Mouse (Mus musculus) lung, embryonic 15.5 days (tissue): Measurements from ENCODE around the gene Rtkn2. TPM values are rescaled to one million over a fixed set of nuclear protein-coding genes. Genes with fewer than 3 reads are reported as not detected.

Experiments used
- ATAC-seq: fragments of 200-750 bp; cut with Nextera tagmentation; 2 replicates; pipeline ENCODE4 v1.8.0; 2017; ENCODE audit warnings: moderate number of reproducible peaks, borderline replicate concordance; ENCODE audit not compliant: low FRiP score, low TSS enrichment; ENCODE audit errors: extremely low read depth
- H3K27ac ChIP-seq: fragments of 300-500 bp; sonication (generic); 2 replicates; pipeline ENCODE4 v1.5.1; 2015; ENCODE audit warnings: moderate library complexity, mild to moderate bottlenecking, inconsistent platforms
- H3K27me3 ChIP-seq: fragments of 300-500 bp; sonication (generic); 2 replicates; pipeline ENCODE4 v1.6.1; 2015; ENCODE audit warnings: inconsistent platforms
- H3K36me3 ChIP-seq: fragments of 300-500 bp; sonication (generic); 2 replicates; pipeline ENCODE4 v1.6.1; 2015; ENCODE audit warnings: inconsistent platforms
- H3K4me1 ChIP-seq: fragments of 300-500 bp; sonication (generic); 2 replicates; pipeline ENCODE4 v1.6.1; 2015; ENCODE audit warnings: inconsistent platforms
- H3K4me2 ChIP-seq: fragments of 300-500 bp; sonication (generic); 2 replicates; pipeline ENCODE4 v1.6.1; 2015; ENCODE audit warnings: inconsistent platforms, mild to moderate bottlenecking, moderate library complexity
- H3K4me3 ChIP-seq: fragments of 300-500 bp; sonication (generic); 2 replicates; pipeline ENCODE4 v1.5.1; 2015; ENCODE audit warnings: mild to moderate bottlenecking, inconsistent platforms
- H3K9ac ChIP-seq: fragments of 300-500 bp; sonication (generic); 2 replicates; pipeline ENCODE4 v1.6.1; 2015; ENCODE audit warnings: inconsistent platforms
- H3K9me3 ChIP-seq: fragments of 300-500 bp; sonication (generic); 2 replicates; pipeline ENCODE4 v1.6.1; 2016; ENCODE audit warnings: inconsistent platforms
- WGBS: fragments of 180-500 bp; shearing (Covaris S2); methylation state at CpG from one replicate; pipeline ENCODE4 v1.1.7; 2015; 5-methylcytosine and 5-hydroxymethylcytosine counted together
- polyA plus RNA-seq: library from polyadenylated mRNA; unstranded; fragments of >200 nt; fragmentation: Nextera tagmentation; extraction: Ambion mirVana; gene quantifications from 2 replicates; pipeline ENCODE4 v1.2.1, GENCODE M21; 2015

The Rtkn2 gene
- polyA plus RNA-seq, 1 experiment from 2014 or later = 16.1 TPM

DNA sequence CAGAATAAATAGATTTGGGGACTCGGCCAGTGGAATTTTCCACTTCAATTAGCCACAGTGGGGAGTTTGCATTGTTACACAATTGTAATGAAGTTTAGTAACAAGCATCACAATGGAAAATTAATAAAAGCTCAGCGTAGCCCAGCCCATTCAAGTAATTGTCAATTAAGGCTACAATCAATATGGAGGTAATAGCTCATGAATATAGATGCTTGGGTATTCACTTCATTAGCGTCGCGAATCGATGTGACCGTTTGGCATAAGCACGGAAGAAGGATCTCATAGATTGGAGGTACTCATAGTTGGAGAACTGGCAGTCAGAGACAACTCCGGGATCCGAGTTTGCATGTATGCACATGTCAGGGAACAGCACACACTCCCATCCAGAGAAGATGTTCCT, 85.2 kb downstream of the Rtkn2 start:
- WGBS = 92% methylated on average over 10 of the region's 10 CpGs
- H3K4me3 ChIP-seq = no peak overlapping the region
- no peak for ATAC-seq
- H3K4me2 ChIP-seq = no peak overlapping the region
- no peak overlapping the region for H3K27ac ChIP-seq
- no peaks in the 10 kb centered on the region for H3K27me3 ChIP-seq
- no peaks in the 10 kb centered on the region for H3K36me3 ChIP-seq
- peaks cover 12% of the 10 kb centered on the region for H3K4me1 ChIP-seq
- H3K9me3 ChIP-seq = no peaks in the 10 kb centered on the region
- H3K9ac ChIP-seq = no peak overlapping the region

DNA sequence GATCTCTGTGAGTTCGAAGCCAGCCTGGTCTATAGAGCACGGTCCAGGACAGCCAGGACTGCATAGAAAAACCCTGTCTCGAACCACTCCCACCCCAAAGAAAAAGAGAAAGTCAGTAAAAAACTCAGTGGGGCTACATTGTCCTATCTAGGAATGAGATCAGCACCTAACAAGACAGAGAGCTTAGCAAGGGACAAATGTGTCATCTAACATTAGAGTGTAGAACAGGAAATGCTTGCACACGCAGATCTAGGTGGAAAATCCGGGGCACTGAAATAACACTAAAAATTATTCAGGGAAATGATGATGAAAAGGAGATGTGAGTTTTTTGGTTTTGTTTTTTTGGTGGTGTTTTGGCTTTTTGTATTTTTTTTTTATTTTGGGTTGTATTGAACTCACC, 86.8 kb downstream of the Rtkn2 start:
- Histone ChIP-seq H3K9ac (no peak overlapping the region), H3K9me3 (no peaks in the 10 kb centered on the region), H3K4me3 (no peak overlapping the region), H3K27ac (no peak overlapping the region), H3K4me2 (no peak overlapping the region), H3K4me1 (peaks cover 6% of the 10 kb centered on the region), H3K36me3 (no peaks in the 10 kb centered on the region), H3K27me3 (no peaks in the 10 kb centered on the region)
- ATAC-seq = no peak
- WGBS = 84% methylated on average over 5 of the region's 5 CpGs

DNA sequence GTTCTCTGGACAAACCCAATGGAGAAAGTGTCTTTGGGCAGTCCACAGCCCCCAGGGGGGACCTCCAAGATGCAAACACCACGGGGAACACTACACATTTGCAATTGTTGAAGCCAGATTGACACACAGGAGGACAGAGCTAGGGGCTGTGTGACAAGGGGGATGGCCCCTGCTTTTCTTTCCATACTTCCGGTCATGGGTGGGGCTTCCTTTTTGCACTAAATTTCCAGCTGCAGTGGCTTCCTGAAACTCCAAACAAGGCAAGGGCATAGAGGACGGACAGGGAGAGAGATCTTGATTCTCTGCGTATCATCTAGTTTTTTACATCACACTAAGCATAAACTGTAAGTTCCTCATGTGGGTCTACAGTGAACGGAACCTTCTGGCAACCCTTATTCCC, 88.6 kb downstream of the Rtkn2 start:
- Histone ChIP-seq H3K27ac (no peak overlapping the region), H3K4me1 (peaks cover 5% of the 10 kb centered on the region; the same call in 1 of the 2 replicates), H3K4me3 (no peak overlapping the region), H3K9ac (no peak overlapping the region), H3K4me2 (no peak overlapping the region), H3K27me3 (no peaks in the 10 kb centered on the region), H3K36me3 (no peaks in the 10 kb centered on the region), H3K9me3 (no peaks in the 10 kb centered on the region)
- WGBS = 66% methylated on average over 5 of the region's 5 CpGs
- ATAC-seq = no peak

DNA sequence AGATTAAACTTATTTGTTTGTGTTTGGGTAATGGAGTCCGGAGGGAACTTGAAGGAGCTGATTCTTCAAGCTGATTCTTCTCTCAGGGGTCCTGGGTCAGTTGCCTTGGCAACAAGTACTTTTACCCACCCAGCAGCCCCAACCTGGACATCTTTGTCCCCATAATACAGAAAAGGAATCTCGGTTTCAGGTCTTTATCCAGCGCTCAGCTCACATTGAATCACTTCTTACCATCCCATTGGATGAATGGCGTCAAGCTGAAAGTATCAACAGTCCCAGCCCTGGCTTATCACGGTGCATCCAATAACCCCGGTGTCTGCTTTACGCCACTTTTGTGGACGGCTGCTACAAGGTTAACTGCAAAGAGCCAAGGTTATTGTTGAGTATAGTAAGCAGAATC, 89.1 kb downstream of the Rtkn2 start:
- Histone ChIP-seq H3K4me3 (no peak overlapping the region), H3K27me3 (no peaks in the 10 kb centered on the region), H3K36me3 (no peaks in the 10 kb centered on the region), H3K9ac (no peak overlapping the region), H3K9me3 (no peaks in the 10 kb centered on the region), H3K4me2 (no peak overlapping the region), H3K4me1 (peaks cover 5% of the 10 kb centered on the region; the same call in 1 of the 2 replicates), H3K27ac (no peak overlapping the region)
- ATAC-seq = no peak
- 68% methylated on average over 8 of the region's 8 CpGs for WGBS

DNA sequence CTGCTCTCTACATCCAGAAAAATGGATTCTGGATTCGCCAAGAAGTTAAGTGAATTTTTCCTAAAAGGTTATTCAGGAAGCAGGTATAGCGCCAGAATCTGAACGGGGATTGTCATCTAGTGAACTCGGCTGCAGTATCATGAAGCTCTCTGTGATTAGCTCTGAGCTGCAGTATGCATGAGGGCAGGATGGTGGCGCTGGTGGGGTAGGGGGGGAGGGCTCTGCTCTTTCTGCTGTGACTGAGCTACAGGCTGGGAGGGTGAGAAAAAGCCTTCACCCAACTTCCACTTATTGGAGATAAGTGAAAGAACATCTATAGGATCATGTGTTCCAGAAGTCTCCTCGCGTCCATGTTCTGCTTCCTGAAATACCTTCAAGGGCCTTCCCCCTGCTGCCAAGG, 91.7 kb downstream of the Rtkn2 start:
- Histone ChIP-seq H3K27me3 (no peaks in the 10 kb centered on the region), H3K9ac (no peak overlapping the region), H3K4me3 (no peak overlapping the region), H3K4me1 (no peaks in the 10 kb centered on the region), H3K4me2 (no peak overlapping the region), H3K27ac (no peak overlapping the region), H3K9me3 (no peaks in the 10 kb centered on the region), H3K36me3 (no peaks in the 10 kb centered on the region)
- WGBS = 74% methylated on average over 7 of the region's 7 CpGs
- no peak for ATAC-seq

DNA sequence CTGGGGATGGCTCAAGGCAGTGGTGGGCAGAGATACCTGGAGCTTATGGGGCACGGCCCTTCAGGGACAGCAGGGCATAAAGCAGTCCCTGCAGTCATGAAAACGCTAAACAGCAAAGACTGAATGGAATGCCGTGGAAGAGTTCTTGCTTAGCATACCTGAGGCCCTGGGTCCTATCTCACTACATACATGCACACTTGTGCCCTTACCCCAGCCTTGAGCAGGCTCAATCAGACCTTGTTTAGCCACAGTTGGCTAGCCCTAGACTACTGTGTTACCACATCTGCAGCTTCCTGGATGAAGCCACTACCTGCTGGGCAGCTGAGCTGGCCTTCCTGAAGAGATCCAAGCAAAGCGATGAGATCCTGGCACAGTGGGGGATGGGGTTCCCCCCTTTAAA, 93.3 kb downstream of the Rtkn2 start:
- Histone ChIP-seq H3K27ac (no peak overlapping the region), H3K4me2 (no peak overlapping the region), H3K9ac (no peak overlapping the region), H3K4me1 (no peaks in the 10 kb centered on the region), H3K9me3 (no peaks in the 10 kb centered on the region), H3K36me3 (no peaks in the 10 kb centered on the region), H3K4me3 (no peak overlapping the region), H3K27me3 (no peaks in the 10 kb centered on the region)
- ATAC-seq = no peak
- WGBS = 86% methylated on average over 4 of the region's 4 CpGs

DNA sequence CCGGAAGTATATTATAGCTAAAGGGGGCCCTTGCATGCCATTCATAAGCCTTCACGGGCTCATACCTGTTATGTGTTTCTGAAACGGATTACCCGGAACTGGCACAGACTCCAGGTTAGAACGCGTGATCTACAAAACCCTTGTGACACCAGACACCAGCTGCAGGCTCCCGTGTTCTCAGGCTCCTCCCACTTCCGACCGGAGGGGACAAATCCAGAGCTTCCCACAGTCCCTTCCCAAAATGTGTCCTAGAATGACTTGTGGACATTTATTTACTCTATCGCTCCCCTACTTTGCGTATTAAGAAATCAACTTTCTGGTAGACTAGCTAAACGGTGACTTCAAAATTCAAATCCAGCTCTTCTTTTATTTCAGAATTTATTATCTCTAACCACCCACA, 94.9 kb downstream of the Rtkn2 start:
- Histone ChIP-seq H3K4me2 (no peak overlapping the region), H3K9me3 (no peaks in the 10 kb centered on the region), H3K4me1 (no peaks in the 10 kb centered on the region), H3K9ac (no peak overlapping the region), H3K27me3 (no peaks in the 10 kb centered on the region), H3K4me3 (no peak overlapping the region), H3K36me3 (no peaks in the 10 kb centered on the region), H3K27ac (no peak overlapping the region)
- 84% methylated on average over 12 of the region's 12 CpGs for WGBS
- ATAC-seq = no peak

DNA sequence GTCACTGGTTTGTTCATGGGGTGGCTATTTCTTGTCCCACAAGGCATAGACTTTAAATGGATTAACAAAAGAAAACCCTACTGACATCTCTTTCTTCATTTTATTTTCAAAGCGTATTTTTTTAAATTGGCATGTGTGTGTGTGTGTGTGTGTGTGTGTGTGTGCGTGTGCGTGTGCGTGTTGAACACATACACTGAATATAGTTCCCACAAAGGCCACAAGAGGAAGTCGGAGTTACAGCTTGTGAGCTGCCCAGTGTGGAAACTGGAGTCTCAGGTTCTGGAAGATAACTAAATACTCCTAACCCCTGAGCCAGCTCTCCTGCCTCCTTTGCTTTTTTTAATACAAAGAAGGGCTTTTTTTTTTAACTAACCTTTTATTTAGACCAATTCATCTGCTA, 95.8 kb downstream of the Rtkn2 start:
- 88% methylated on average over 5 of the region's 5 CpGs for WGBS
- H3K4me2 ChIP-seq = no peak overlapping the region
- no peak for ATAC-seq
- H3K9me3 ChIP-seq = no peaks in the 10 kb centered on the region
- no peaks in the 10 kb centered on the region for H3K4me1 ChIP-seq
- no peak overlapping the region for H3K4me3 ChIP-seq
- H3K27ac ChIP-seq = no peak overlapping the region
- no peaks in the 10 kb centered on the region for H3K27me3 ChIP-seq
- no peak overlapping the region for H3K9ac ChIP-seq
- no peaks in the 10 kb centered on the region for H3K36me3 ChIP-seq

DNA sequence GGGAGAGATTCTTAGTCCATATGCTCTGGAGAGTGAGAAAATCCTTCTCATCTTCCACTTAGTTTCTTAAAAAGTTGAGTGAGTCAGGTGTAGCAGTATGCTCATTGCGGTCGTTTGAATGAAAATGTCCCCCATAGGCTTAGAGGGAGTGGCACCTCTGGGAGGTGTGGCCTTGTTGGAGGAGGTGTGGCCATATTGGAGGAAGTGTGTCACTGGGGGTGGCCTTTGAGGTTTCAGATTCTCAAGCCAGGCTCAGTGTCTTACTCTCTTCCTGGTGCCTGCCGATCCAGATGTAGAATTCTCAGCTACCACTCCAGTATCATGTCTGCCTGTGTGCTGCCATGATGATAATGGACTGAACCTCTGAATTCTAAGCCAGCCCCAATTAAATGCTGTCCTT, 99.3 kb downstream of the Rtkn2 start:
- no peak overlapping the region for H3K27ac ChIP-seq
- no peak for ATAC-seq
- no peak overlapping the region for H3K9ac ChIP-seq
- 91% methylated on average over 3 of the region's 3 CpGs for WGBS
- no peaks in the 10 kb centered on the region for H3K36me3 ChIP-seq
- no peak overlapping the region for H3K4me2 ChIP-seq
- peaks cover 5% of the 10 kb centered on the region for H3K4me1 ChIP-seq
- no peaks in the 10 kb centered on the region for H3K27me3 ChIP-seq
- H3K4me3 ChIP-seq = no peak overlapping the region
- no peaks in the 10 kb centered on the region for H3K9me3 ChIP-seq

DNA sequence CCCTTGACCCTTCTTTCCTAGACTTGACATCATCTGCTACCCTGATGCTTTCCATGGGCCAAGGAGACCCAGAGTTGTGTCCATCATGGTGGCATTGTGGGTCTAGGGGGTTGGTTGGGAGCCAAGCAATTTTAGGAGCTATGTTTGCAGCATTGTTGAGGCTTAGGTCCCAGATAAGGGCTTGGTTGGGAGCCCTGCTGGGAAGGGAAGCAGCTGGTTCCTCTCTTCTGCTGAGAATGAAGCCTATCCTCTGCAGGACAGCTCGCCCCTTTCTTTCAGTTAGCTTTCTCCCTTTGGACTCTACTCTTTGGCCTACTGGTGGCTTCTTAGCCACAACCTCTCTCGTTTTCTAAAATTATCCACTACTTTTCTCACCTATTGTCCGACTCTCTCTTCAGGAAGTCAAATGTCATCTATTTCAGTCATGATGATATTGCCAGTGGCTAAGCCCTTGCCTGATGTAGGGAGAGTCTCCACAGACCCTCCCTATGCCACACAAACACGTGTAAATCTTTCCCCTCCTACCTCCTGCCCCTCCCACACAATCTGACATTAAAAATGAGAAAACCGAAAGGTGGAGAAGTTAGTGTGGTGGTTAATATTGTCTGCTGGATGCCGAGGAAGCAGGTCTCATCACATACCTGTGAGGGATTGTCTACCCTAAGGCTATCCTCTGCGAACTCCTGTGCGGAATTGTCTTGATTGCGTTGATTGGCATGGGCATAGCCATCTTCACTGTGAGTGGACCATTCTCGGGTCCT, 100.7 kb downstream of the Rtkn2 start:
- H3K36me3 ChIP-seq = no peaks in the 10 kb centered on the region
- 79% methylated on average over 10 of the region's 10 CpGs for WGBS
- ATAC-seq = no peak
- no peaks in the 10 kb centered on the region for H3K9me3 ChIP-seq
- H3K4me2 ChIP-seq = no peak overlapping the region
- H3K4me1 ChIP-seq = peaks cover 5% of the 10 kb centered on the region
- H3K9ac ChIP-seq = no peak overlapping the region
- H3K27ac ChIP-seq = no peak overlapping the region
- H3K27me3 ChIP-seq = no peaks in the 10 kb centered on the region
- H3K4me3 ChIP-seq = no peak overlapping the region

DNA sequence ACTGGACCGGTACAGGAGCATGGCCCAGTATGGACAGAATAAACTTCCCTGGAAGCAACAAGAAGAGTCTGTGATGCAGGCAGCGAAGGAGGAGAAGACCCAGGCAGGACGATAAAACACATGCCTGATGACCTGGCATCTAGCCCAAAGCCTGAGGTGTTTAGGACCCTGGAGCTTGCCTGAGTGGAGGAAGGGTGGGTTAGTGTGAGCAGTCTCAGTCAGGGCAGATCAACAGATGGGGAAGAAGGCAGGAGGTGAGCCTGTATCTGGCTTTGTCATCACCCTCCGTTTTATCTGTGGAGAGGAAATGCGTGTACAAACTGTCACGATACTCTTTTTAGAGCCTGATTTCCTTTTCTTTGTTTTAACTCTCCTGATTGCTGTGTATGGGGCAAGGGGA, 102.3 kb downstream of the Rtkn2 start:
- H3K4me3 ChIP-seq = no peak overlapping the region
- H3K27ac ChIP-seq = no peak overlapping the region
- 42% methylated on average over 6 of the region's 6 CpGs for WGBS
- peaks cover 5% of the 10 kb centered on the region for H3K4me1 ChIP-seq
- no peaks in the 10 kb centered on the region for H3K36me3 ChIP-seq
- no peak overlapping the region for H3K4me2 ChIP-seq
- no peaks in the 10 kb centered on the region for H3K27me3 ChIP-seq
- no peak overlapping the region for H3K9ac ChIP-seq
- no peaks in the 10 kb centered on the region for H3K9me3 ChIP-seq
- ATAC-seq = no peak

DNA sequence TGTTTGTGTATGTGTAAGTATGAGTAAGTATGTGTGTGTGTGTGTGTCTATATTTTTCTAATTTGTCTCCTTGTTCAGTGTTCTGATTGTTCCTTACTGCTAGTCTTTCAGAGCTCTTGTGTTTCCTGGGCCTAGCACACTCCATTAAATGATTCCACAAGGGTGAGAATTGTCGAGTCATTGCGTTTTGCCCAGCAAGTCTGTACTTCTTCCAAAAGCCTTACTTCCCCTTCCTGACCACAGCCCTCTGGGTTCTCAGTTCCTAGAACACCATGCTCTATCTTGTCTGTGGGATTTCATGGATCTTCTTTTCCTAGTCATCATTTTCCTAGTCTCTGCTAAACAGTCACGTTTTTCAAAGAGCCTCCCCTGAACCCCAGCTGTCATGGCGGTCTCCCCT, 106.2 kb downstream of the Rtkn2 start:
- 74% methylated on average over 4 of the region's 4 CpGs for WGBS
- ATAC-seq = no peak
- Histone ChIP-seq H3K4me2 (no peak overlapping the region), H3K36me3 (no peaks in the 10 kb centered on the region), H3K27me3 (no peaks in the 10 kb centered on the region), H3K27ac (no peak overlapping the region), H3K4me3 (no peak overlapping the region), H3K4me1 (peaks cover 16% of the 10 kb centered on the region), H3K9me3 (no peaks in the 10 kb centered on the region), H3K9ac (no peak overlapping the region)

DNA sequence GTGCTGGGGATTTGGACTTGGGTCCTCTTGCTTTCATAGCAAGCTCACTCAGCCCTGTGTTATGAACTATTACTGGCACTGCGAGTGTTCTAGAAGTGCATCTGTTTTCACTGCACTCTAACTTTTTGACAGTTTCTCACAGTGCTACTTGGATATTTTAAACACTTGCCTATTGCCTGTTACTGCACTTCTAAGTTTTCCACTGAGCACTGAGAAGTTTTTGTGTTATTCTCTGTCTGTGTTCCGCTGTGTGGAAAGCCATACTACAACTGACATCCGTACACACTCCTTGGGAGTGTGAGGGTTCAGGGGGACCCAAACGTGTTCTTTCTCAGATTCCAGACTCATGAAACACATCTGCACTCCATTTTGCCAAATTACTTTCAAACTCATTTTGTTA, 107.6 kb downstream of the Rtkn2 start:
- Histone ChIP-seq H3K4me2 (no peak overlapping the region), H3K4me3 (no peak overlapping the region), H3K27ac (no peak overlapping the region), H3K9me3 (no peaks in the 10 kb centered on the region), H3K27me3 (no peaks in the 10 kb centered on the region), H3K36me3 (no peaks in the 10 kb centered on the region), H3K4me1 (peaks cover 26% of the 10 kb centered on the region), H3K9ac (no peak overlapping the region)
- WGBS = 66% methylated on average over 4 of the region's 4 CpGs
- ATAC-seq = no peak
